Mouse (Mus musculus) heart, embryonic 13.5 days (tissue): ENCODE measurements at regions not wholly inside any gene's neighbourhood (a gene's known extent, or its start where the extent isn't known, plus 50 kb on each side); places are given as distances from the start of the nearest gene placed in this dataset.

Source experiments
- ATAC-seq: fragments of 200-750 bp; cut with Nextera tagmentation; 2 replicates; pipeline ENCODE4 v1.8.0; 2017; ENCODE audit warnings: moderate TSS enrichment; ENCODE audit not compliant: insufficient number of reproducible peaks, low FRiP score, low TSS enrichment; ENCODE audit errors: extremely low read depth
- H3K27ac ChIP-seq: fragments of 300-500 bp; sonication (generic); replicated peaks from 2 replicates; pipeline ENCODE4 v1.5.1; 2015; ENCODE audit warnings: moderate library complexity, mild to moderate bottlenecking, inconsistent platforms
- H3K27me3 ChIP-seq: fragments of 300-500 bp; sonication (generic); replicated peaks from 2 replicates; pipeline ENCODE4 v1.6.1; 2015; ENCODE audit warnings: mild to moderate bottlenecking, inconsistent platforms
- H3K36me3 ChIP-seq: fragments of 300-500 bp; sonication (generic); 2 replicates; pipeline ENCODE4 v1.6.1; 2015; ENCODE audit warnings: mild to moderate bottlenecking, inconsistent platforms
- H3K4me1 ChIP-seq: fragments of 300-500 bp; sonication (generic); 2 replicates; pipeline ENCODE4 v1.6.1; 2015; ENCODE audit warnings: inconsistent platforms
- H3K4me2 ChIP-seq: fragments of 300-500 bp; sonication (generic); 2 replicates; pipeline ENCODE4 v1.6.1; 2015; ENCODE audit warnings: inconsistent platforms, mild to moderate bottlenecking, moderate library complexity
- H3K4me3 ChIP-seq: fragments of 300-500 bp; sonication (generic); 2 replicates; pipeline ENCODE4 v1.5.1; 2015; ENCODE audit warnings: moderate library complexity, mild to moderate bottlenecking, inconsistent platforms
- H3K9ac ChIP-seq: fragments of 300-500 bp; sonication (generic); 2 replicates; pipeline ENCODE4 v1.6.1; 2015; ENCODE audit warnings: inconsistent platforms, mild to moderate bottlenecking, moderate library complexity
- H3K9me3 ChIP-seq: fragments of 300-500 bp; sonication (generic); 2 replicates; pipeline ENCODE4 v1.6.1; 2016; ENCODE audit warnings: inconsistent platforms
- WGBS: fragments of 180-500 bp; shearing (Covaris S2); methylation state at CpG from one replicate; pipeline ENCODE4 v1.1.7; 2015; ENCODE audit warnings: mixed read lengths; 5-methylcytosine and 5-hydroxymethylcytosine counted together

DNA sequence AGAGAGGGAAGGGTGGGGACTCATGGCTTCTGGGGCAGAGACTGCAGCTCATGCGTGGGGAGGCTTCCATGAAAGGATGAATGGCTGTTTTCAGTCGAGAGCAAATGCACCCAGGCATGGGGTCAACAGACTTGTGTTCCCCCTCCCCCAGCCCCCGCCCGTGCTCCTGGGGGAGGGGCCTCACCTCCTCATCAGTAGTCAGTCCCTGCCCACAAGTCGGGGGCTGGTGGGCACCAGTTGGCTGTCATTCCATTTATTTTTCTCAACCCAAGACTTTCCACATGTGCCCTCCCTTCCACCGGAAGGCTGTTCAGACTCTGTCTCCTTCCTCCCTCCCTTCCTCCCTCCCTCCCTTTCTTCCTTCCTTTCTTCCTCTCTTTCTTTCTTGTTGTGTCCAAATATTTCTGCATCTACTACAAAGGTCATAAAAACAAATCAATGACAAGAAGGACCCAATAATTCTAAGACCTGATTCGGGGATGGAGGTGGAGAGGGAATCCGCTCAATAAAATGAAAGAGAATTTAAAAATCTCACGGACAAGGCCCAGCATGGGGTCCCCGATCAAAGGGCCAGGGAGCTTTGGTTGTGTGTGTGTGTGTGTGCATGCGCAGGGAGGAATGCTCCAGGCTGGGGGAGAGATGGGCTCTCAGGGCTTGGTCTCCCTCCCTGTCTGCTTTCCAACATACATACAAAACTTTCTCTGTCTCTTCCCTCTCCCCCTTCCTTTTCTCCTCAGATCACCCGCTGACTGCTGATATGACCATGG, 57.7 kb downstream of the Rpl14 start:
- H3K4me3 ChIP-seq: no peak overlapping the region
- H3K9ac ChIP-seq: no peak overlapping the region
- peaks cover 22% of the 10 kb centered on the region for H3K9me3 ChIP-seq
- 59% methylated on average over 12 of the region's 12 CpGs for WGBS
- no peaks in the 10 kb centered on the region for H3K36me3 ChIP-seq
- H3K27ac ChIP-seq: no peak overlapping the region
- no peak for ATAC-seq
- H3K27me3 ChIP-seq: no peaks in the 10 kb centered on the region
- no peak overlapping the region for H3K4me2 ChIP-seq
- no peaks in the 10 kb centered on the region for H3K4me1 ChIP-seq

DNA sequence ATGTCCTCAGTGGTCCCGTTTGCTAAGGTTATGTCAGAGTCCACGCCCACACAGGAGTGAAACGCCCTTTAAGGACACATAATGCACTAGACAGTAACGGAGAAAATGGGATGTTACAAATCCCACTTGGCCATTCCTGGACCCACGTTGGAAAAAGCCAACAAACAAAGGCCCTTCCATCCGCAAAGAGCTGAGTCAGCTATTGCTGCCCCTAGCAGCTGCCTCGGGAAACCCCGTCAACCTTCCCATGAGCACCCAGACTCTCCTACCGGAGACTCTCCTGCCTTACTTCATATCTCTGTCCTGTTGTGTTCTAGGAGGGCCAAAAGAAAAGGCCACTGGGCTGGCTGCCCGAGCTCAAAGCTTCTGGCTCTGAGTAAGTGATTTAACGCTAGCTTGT, 58.4 kb downstream of the Rpl14 start:
- no peak for ATAC-seq
- 75% methylated on average over 11 of the region's 11 CpGs for WGBS
- Histone ChIP-seq H3K9me3 (peaks cover 16% of the 10 kb centered on the region), H3K9ac (no peak overlapping the region), H3K4me1 (no peaks in the 10 kb centered on the region), H3K4me2 (no peak overlapping the region), H3K27me3 (no peaks in the 10 kb centered on the region), H3K36me3 (no peaks in the 10 kb centered on the region), H3K27ac (no peak overlapping the region), H3K4me3 (no peak overlapping the region)

DNA sequence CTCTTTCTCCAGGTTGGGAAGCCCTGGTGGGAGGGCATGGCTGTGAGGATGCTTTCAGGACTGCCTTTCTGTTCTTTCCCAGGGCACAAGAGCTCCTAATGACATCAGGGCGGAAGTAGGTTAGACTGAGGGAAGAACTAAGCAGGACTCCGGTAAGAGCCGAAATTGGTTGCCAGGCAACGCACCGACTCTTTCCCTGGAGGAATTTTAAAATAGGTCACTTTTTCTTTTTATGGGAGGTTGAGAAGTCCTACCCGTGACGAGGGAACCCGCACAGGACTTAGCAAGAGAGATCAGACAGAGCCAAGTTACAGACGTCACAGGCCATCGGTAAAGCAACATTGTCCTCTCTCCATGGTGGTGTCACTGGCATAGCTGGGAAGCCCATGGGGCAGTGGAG, 61.6 kb downstream of the Rpl14 start:
- no peak for ATAC-seq
- Histone ChIP-seq H3K9ac (no peak overlapping the region), H3K9me3 (0 out of 2 replicates have a peak, but pooled peaks cover 5% of the 10 kb centered on the region), H3K36me3 (no peaks in the 10 kb centered on the region), H3K27ac (no peak overlapping the region), H3K4me1 (no peaks in the 10 kb centered on the region), H3K4me3 (no peak overlapping the region), H3K27me3 (no peaks in the 10 kb centered on the region), H3K4me2 (no peak overlapping the region)
- WGBS: 86% methylated on average over 10 of the region's 10 CpGs

DNA sequence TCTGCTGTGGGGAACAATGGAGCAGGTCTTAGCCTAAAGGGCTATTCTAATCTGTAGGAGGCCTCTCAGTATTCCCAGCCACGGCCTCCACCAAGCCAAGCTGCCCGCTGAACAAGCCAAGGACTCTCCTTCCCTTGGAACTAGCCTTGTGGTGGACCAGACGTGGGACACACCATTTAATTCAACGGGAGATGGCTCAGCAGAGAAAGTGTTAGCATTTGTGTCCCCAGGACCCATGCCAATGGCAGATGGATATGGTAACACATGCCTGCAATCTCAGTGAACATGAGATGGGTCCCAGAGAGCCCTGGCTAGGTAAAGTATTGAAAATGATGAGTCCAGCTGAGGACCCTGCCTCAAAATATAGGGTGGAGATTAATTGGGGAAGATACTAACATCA, 71.4 kb downstream of the Rpl14 start:
- H3K27ac ChIP-seq: no peak overlapping the region
- no peak overlapping the region for H3K4me3 ChIP-seq
- ATAC-seq: no peak
- no peak overlapping the region for H3K9ac ChIP-seq
- H3K4me1 ChIP-seq: no peaks in the 10 kb centered on the region
- H3K4me2 ChIP-seq: no peak overlapping the region
- 77% methylated on average over 4 of the region's 4 CpGs for whole genome bisulfite sequencing
- H3K9me3 ChIP-seq: no peaks in the 10 kb centered on the region
- no peaks in the 10 kb centered on the region for H3K27me3 ChIP-seq
- H3K36me3 ChIP-seq: no peaks in the 10 kb centered on the region

DNA sequence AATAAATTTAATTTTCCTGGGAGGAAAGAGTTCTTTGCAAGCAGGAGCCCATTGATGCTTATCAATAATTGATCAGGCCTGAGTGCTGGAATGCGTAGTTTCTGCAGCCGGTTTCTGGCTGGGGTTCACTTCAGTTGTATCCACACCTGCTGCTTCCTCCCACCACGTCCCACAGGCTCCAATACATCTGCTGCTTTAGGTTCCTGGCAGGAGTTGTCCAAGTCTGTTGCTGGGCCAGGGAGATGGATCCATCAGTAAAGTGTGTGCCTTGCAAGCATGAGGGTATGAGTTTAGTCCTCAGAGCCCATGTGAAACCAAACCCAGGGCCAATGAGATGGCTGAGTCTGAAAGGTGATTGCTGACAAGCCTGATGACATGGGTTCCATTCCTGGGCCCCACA, 72.1 kb downstream of the Rpl14 start:
- H3K9me3 ChIP-seq: no peaks in the 10 kb centered on the region
- H3K4me3 ChIP-seq: no peak overlapping the region
- no peak overlapping the region for H3K27ac ChIP-seq
- H3K36me3 ChIP-seq: no peaks in the 10 kb centered on the region
- H3K27me3 ChIP-seq: no peaks in the 10 kb centered on the region
- ATAC-seq: no peak
- no peak overlapping the region for H3K4me2 ChIP-seq
- H3K9ac ChIP-seq: no peak overlapping the region
- 64% methylated on average over 3 of the region's 3 CpGs for WGBS
- no peaks in the 10 kb centered on the region for H3K4me1 ChIP-seq

DNA sequence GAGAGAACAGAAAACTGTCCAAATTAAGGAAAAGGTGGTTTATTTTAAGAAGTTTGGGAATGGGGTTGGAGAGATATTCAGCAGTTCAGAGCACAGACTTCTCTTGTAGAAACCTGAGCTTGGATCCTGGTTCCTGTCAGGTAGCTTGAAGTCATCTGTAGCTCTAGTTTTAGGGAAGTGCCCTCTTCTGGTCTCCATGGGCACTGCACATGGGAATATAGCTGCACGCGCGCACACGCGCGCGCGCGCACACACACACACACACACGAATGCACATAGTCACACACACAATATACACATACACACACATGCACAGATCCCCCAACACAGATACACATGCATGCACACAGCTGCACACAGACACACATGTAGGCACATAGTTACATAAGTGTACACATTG, 74.5 kb downstream of the Rpl14 start:
- no peaks in the 10 kb centered on the region for H3K36me3 ChIP-seq
- H3K9ac ChIP-seq: no peak overlapping the region
- H3K9me3 ChIP-seq: no peaks in the 10 kb centered on the region
- H3K27ac ChIP-seq: no peak overlapping the region
- H3K4me3 ChIP-seq: no peak overlapping the region
- no peaks in the 10 kb centered on the region for H3K27me3 ChIP-seq
- H3K4me1 ChIP-seq: no peaks in the 10 kb centered on the region
- 95% methylated on average over 10 of the region's 10 CpGs for WGBS
- no peak overlapping the region for H3K4me2 ChIP-seq
- ATAC-seq: no peak

DNA sequence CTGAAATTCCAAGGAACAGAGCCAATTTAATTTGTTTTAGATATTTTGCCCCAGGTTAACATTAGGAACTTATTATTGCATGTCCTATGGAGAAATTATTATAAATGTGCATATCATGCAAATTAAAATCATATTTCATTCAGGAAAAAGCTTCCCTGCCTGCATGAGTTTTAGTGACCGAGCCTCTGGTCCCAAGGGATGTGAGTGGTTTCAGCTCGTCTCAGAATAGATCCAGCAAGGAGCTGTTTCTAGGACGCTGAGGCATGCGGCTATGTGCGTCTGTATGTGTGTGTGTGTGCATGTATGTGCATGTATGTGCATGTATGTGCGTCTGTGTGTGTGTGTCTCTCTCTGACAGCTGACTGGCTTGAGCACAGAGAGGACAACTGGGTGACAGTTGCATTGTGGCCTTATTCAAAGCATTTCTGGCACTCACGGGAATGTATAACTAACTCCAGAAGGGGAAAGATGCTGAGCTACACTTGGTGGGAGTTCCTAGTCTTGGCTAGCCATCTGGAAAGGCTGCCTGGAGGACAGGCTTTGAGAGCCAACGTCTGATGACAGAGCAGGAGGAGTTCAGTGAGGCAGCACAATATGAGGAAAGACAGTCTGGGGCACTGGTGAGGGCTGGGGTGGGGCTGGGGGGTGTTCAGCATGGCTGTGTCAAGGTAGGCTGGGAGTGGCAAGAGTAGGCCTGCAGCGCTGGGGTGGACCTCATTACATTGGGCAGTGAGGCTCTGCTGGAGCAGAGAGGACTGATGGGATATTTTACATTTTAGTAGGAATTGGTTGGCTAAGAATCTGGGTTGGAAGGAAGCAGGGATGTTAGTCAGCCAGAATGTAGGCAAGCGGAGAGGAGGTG, 75.8 kb downstream of the Rpl14 start:
- no peak overlapping the region for H3K4me3 ChIP-seq
- no peak overlapping the region for H3K27ac ChIP-seq
- H3K9ac ChIP-seq: no peak overlapping the region
- no peaks in the 10 kb centered on the region for H3K27me3 ChIP-seq
- no peaks in the 10 kb centered on the region for H3K9me3 ChIP-seq
- H3K4me2 ChIP-seq: no peak overlapping the region
- no peak for ATAC-seq
- no peaks in the 10 kb centered on the region for H3K4me1 ChIP-seq
- WGBS: 71% methylated on average over 10 of the region's 10 CpGs
- H3K36me3 ChIP-seq: no peaks in the 10 kb centered on the region

DNA sequence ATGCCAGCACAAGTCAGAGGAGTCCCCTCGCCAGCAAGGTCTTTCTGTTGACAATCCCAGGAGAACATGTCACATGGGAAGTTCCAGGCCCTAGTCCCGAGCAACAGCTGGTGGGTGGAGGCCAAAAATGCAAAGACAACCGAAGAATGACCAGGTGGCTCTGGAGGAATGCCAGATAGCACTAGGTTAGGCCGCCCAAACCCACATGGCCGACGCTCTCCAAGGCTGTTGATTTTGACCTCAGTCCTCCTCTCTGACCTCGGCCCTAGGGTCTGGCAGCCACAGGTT, 76.4 kb downstream of the Rpl14 start:
- Histone ChIP-seq H3K4me3 (no peak overlapping the region), H3K4me1 (no peaks in the 10 kb centered on the region), H3K27ac (no peak overlapping the region), H3K9me3 (no peaks in the 10 kb centered on the region), H3K27me3 (peaks cover 4% of the 10 kb centered on the region), H3K4me2 (no peak overlapping the region), H3K9ac (no peak overlapping the region), H3K36me3 (no peaks in the 10 kb centered on the region)
- 71% methylated on average over 7 of the region's 7 CpGs for WGBS
- ATAC-seq: no peak

DNA sequence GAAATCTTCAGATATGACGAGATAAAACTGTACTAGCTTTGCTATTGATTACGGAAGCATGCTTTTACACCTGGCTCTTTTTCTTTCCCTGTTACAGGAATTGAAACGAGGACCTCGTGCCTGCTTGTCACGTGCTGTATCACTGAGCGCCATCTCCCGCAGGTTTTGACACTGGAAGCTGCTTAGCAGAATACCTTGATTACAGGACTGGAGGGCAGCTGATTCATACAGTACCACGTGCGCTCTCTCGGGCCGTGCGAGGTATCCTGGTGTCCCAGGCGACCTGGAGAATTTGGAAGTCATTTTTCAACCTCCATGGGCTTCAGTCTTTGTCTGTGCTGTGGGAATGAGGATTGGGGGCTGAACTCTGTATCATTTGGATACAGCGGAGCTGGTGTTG, 81.5 kb downstream of the Rpl14 start:
- Histone ChIP-seq H3K4me2 (no peak overlapping the region), H3K4me1 (peaks cover 5% of the 10 kb centered on the region; the same call in 1 of the 2 replicates), H3K36me3 (no peaks in the 10 kb centered on the region), H3K9me3 (no peaks in the 10 kb centered on the region), H3K27me3 (peaks cover 29% of the 10 kb centered on the region), H3K4me3 (no peak overlapping the region), H3K9ac (no peak overlapping the region), H3K27ac (no peak overlapping the region)
- no peak for ATAC-seq
- 78% methylated on average over 14 of the region's 14 CpGs for WGBS

DNA sequence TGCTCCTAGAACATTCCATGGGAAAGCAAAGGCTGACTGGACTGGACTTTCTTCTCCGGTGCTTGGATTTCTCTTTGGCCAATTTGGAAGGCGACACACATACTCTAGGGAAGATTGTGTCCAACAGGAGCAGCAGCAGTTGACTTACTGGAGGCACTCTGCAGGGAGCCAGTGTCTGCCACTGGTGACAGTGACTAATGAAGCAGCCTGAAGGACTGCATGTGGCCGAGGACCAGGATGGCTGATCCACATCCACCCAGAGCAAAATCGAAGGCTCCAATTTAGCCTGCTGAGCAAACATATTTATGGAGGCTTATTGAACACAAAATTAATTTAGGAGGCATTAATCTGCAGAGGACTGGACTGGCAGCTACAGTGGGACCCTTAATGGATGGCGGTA, 81.9 kb downstream of the Rpl14 start:
- no peak overlapping the region for H3K4me3 ChIP-seq
- no peaks in the 10 kb centered on the region for H3K36me3 ChIP-seq
- H3K4me1 ChIP-seq: peaks cover 10% of the 10 kb centered on the region; the same call in 1 of the 2 replicates
- H3K27ac ChIP-seq: no peak overlapping the region
- H3K9me3 ChIP-seq: no peaks in the 10 kb centered on the region
- H3K9ac ChIP-seq: no peak overlapping the region
- WGBS: 70% methylated on average over 5 of the region's 5 CpGs
- no peak for ATAC-seq
- H3K27me3 ChIP-seq: peaks cover 29% of the 10 kb centered on the region
- H3K4me2 ChIP-seq: no peak overlapping the region

DNA sequence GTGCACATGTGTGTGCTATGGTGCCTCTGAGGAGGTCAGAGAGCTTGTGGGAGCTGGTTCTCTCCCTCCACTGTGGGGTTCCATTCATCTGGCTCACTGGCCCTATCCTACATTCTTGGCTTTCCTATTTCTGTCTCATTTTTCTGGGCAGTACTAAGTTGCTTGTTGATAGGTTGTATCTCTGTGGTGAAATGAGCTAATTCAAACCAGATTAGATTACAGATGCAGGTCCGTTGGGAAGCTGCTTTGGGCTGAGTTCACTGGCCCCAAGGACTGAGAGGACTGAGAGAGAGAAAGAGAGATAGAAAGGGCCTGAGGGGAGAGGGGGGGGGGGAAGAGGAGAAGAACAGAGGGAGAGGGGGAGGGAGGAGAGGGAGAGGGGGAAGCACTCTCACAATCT, 83.5 kb downstream of the Rpl14 start:
- peaks cover 29% of the 10 kb centered on the region for H3K27me3 ChIP-seq
- no peak overlapping the region for H3K27ac ChIP-seq
- peaks cover 12% of the 10 kb centered on the region; the same call in 1 of the 2 replicates for H3K4me1 ChIP-seq
- H3K36me3 ChIP-seq: no peaks in the 10 kb centered on the region
- H3K4me3 ChIP-seq: no peak overlapping the region
- no peak for ATAC-seq
- WGBS: 6% methylated on average over 1 of the region's 1 CpGs
- H3K4me2 ChIP-seq: no peak overlapping the region
- no peak overlapping the region for H3K9ac ChIP-seq
- H3K9me3 ChIP-seq: no peaks in the 10 kb centered on the region

DNA sequence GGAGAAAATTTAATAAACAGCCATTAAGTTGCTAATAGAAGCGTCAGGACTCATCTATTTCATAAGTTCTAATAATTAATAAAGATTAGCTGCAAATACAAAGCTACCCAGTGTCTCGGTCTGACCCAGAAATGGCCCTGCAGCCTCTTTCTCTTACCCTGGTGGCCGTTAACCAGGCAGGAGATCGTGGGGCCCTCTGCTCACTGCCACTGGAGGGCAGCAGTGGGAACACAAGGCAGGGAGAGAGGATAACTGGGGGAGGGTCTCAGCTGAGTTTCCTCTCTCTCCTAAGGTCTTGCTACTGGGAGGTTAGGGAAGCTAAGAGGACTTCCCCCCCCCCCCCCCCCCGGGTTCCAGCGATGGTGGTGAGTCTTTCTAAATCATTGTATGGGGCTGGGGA, 85.7 kb downstream of the Rpl14 start:
- no peak overlapping the region for H3K4me3 ChIP-seq
- H3K4me1 ChIP-seq: peaks cover 12% of the 10 kb centered on the region; the same call in 1 of the 2 replicates
- H3K9ac ChIP-seq: no peak overlapping the region
- WGBS: 23% methylated on average over 5 of the region's 6 CpGs
- H3K4me2 ChIP-seq: no peak overlapping the region
- H3K27me3 ChIP-seq: peaks cover 34% of the 10 kb centered on the region
- H3K36me3 ChIP-seq: no peaks in the 10 kb centered on the region
- no peaks in the 10 kb centered on the region for H3K9me3 ChIP-seq
- ATAC-seq: no peak
- H3K27ac ChIP-seq: no peak overlapping the region
